Mouse (Mus musculus) T-helper 1 cell (primary cell): ENCODE measurements around the gene Troap.

ENCODE experiments used
- in situ Hi-C: fragments of 300-600 bp; cut with MboI, MseI; formaldehyde crosslinking; loops from one replicate; pipeline ENCODE4 v1.15.1; 2025; ENCODE audit warnings: high pct_unique_total_duplicates

Gene Troap

DNA sequence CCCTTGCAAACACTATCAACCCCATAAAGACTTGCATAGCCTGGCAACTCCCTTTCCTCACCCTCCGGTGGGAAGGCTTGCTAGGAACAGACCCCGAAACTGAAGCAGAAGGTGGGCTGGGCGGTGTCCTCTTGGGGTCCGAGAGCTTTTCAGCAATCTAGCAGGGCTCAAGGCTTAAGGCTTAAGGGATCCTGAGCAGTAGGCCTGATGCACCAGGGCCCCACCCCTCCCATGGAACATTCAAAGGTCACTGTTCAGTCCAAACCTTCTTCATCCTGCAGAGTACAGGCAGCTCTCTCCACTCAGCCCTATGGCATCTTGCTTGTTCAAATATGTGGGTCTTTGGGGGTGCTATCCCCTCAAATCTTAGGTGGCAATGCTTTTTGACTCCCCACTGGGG is 11.6 kb downstream of the Troap start:
- in situ Hi-C loops, result no loop called here

DNA sequence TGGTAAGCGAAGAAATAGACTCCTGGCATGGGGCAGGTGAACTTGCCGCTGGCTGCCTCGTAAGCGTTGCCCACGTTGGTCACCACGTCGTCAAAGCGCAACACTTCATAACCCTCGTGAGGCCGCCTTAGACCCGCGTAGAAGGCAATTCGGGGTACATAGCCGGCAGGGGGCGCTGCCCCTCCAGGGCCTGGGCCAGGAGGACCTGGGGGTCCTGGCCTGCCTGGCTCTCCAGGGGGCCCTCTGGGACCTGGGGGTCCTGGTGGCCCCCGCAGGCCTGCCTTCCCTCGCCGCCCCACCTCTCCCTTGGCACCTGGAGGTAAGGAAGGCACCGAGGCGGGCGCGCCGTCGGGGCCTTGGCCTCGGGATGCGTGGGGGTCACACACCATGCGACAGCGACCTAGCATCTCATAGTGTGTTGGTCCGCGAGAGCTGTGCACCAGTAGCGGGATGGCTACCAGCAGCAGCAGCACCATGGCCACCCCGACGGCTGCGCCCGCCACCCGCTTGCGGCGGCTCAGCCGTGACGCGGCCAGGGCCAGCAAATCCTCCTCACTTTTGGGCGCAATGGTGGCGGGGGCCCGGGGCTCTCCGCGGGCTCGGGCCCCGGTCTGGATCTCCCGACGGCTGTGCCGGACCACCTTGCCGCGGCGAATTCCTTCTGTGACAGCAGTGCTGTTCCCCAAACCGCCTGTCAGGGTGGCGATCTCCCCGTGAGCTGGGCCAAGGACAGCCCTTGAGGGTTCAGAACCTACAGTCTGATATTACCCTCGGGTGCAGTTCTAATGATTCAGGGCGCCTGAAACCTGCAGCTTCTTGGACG is 13.1 kb downstream of the Troap start, which contains the start of gene C1ql4:
Gene C1ql4, minus strand, starts transcription at position 565 of the 823 bp plus-strand sequence.
- in situ Hi-C loops, result no loop called here

DNA sequence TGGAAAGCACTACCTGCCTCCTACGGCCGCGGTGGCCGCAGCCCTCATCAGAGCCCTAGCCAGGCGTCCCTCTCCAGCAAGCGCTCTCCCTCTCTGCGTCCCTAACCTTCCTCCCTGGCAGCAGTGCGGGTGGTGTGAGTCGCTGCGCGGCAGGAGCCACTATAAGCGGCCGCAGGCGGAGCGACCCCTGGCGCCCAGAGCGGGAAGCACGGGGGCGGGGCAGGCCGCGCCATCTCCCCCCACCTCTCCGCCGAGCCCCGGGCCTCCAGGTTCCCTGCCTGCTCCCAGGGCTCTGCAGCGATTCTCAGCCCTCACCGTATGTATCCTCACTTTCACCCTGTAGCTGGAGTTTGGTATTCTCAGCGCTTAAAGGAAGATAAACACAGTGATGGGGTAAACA is 13.9 kb downstream of the Troap start:
- in situ Hi-C loops, result no loop called here

DNA sequence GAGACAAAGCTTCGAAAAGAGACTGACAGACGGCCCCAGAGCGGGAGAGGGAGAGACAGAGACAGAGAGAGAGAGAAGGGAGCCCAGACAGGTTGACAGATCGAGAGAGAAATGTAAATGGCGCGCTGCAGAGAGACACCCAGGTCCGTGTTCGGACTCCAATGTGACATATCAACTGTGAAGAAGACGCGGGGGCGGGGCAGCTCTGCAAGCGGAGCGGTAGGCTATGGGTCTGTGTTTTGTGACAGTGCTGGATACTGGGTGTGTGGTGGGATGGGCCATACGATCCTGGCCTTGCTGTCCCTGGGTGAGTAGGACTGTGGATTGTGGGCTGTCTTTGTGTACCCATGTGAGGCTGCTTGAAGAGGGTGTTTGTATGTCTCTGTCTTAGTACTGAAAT is 14.7 kb downstream of the Troap start:
- in situ Hi-C loops, result no loop called here

DNA sequence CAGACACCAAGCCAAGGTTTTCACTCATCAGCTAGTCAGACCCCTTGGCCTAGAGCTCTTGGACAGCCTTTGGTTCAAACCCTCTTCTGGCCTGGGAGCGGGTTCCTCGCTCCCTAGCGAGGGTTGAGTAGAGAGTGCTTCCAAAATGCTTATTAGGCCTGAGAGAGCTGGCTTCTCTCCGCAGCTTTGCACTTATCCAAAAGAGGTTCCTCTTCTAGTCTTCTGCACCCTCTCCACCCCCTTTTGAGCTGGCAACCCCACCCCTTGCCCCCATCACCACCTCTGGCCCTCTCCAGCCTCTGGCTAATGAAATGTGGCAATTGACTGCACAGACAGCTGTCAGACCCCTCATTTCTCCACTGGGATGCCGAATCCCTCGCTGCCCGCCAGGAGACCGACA is 18.5 kb downstream of the Troap start, which contains the start of gene Dnajc22:
Gene Dnajc22, plus strand, starts transcription at position 301 of the 400 bp plus-strand sequence.
- in situ Hi-C loops, result no loop called here

DNA sequence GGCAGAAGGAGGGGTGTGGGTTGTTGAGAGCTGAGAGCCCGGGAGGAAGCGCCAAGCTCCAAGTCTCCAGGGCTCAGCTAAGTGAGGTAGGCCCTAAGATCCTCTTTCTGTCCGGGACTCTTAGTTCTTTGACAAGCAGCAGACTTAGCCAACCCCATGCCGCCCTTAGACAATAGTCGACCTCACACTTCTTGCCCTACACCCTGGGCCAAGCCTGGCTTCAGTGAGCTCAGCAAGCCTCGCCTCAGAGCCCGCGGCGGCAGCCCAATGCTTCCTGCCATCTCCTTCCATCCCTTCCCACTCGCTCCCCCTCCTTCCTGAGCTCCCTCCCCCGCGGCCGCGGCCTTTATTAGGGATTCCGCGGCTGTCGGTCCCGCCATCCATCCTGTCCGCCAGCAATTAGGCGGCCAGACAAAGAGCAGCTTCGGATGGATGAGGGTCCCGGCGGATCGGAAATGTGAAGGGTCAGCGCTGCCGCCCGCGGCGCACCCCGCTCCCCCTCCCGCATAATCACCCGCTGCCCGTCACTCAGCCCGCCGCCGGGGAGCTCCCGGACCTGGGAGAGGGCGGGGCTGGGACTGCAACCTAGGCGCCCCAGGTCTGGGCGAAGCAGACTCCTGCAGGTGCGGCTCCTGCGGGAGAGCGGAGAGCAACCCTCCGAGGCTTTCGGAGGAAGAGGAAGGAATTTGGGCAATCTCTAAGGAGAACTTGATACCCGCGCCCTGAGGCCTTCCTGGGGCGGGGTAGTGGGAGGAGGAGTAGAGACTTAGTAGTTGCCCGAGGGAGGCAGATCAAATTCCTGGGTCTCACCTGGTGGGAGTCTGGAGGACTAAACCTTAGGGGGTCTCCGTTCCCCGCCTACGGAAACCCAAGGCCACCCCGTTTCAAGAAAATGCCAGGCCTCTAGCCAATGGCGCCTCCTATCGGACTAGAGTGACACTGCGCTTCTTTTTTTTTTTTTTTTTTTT is 19.2 kb downstream of the Troap start:
- in situ Hi-C loops, result no loop called here

DNA sequence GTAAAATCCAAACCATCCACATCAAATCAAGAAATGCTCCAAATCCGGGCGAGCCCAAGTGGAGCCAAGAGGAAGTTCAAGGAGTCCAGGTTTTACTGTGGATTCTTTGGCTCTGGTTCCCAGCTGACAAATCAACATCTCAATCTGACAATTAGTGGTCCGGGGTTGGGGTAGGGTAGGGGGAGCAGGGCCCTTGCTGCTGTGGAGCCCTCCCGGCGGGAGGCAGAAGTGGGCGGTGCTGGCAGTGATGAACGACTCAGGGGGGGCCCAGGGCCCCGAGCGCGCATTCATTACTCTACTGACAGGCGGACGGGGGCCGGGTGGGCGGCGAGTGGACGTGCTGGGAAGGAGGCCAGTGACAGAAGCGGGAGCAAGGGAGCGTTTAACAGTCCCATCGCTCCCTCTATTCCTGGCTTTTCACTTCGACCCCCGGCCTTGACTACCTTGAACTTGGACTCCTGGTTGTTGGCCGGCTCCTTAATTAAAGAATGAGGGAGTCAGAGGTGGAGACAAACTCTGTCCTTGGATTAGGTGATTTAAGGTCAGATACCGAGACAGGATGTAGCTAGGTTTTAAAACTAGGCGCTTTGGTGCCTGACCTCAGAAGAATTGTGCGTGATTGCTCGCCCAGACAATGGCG is 20.4 kb downstream of the Troap start:
- in situ Hi-C loops, result no loop called here

DNA sequence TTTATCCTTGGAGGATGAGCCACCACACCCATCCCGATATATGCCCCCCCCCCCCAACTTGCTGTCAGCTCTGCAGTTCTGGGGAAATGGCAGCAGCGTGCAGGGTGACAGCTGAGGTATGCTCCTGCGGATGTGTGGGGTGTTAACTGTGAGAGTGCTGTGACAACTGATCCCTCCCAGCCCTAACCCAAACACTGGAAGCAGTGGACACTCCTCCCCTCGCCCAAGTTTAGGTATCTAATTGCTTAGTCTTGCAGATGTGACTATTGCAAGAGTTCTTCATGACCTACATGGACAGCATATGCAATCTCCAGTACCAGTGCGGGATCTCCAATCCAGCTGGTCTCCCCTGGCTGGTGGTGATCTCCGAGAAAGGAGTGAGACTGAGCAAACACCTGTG is 21.0 kb downstream of the Troap start:
- in situ Hi-C loops, result no loop called here

DNA sequence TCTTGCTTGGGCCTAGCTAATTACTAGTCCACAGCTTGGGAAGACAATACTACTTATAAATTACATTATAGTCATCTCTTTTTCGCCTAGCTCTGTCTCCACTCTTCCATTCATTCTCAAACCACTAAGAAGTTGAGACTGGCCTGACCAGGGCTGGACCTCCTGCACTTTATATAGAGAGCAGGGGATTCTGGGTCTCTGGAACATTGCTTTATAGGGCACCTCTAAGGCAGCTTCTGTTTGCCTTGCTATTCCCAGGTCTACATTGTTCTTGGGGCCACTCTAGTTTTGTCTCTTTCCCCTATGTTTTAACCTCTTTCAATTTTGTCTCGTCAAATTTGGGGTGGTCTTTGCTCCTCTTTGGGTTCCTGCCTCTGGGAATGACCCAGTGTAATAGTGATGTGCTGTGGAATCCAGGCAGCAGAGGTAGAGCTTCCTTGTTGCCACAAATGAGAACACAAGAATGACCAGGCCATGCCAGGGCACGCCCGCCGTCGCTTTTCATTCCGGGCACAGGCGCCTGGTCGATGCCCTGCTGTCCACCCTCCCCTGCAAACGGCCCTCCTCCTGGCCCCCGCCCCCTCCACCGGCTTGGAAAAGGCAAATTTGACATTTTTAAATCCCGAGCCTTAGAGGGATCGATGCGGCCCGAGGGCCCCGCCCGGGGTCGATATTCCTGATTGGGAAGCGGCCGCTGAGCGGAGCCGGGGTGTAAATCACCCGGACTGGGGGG is 21.9 kb downstream of the Troap start:
- in situ Hi-C loops, result no loop called here

DNA sequence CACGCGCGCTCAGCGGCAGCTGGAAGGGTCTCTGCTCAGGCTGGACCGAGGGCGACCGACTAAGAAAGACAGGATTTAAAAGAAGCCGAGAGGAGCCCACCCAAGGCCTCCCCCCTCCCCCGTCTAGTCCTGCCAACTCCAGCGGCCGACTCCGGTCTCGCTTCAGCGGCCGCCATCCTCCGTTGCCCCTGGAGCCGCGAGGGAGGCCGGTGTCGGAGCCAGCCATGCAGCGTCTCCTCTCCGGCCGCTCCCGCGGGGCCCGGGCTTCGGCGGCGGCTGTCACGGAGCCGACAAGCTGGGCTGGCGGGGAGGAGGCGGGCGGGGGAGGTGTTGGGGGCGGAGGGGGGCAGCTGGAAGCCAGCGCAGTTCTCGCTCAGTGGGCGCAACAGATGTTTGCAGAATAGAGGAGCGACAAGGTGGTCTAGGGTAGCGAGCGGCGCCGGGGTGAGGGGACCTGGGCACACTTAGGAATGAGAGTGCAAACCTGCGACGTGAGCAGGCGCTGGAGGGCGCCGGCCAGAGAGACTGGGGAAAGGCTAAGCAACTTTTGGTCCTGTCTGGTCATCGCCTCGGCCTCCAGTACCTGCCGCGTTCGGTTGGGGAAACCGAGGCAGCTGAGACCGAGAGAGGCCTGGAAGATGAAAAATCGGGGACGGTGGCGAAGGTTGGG is 22.6 kb downstream of the Troap start:
- in situ Hi-C loops, result no loop called here

DNA sequence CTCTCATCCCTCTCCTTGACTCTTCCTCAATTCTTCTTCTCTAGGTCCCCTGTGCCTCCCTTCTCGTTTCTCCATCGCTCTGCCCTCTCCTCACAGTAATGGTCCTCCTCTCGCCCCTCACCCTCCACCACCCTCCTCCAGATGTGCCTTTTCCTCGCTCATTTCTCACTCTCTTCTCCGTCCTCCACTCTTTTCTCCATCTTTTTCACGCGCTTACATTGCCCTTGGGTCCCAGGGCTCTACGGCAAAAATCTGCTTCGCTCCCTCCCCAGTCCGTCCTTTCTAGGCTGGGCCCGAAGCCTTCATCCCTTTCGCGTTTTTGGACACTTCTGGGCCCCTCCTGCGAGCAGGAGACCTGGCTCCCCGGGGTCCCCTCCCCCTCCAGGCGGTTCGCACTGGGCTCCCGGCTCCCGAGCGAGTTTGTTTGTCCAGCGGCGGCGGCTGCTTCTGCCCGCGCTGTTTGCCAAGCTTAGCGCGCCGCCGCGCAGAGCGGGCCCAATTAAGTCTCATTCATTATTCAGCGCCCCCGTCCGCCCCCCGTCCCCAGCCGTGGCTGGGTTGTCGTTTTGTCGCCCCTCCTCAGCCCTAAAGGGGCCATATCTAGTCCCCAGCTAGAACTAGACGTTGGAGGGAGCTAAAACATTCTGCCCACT is 23.6 kb downstream of the Troap start:
- in situ Hi-C loops, result no loop called here

DNA sequence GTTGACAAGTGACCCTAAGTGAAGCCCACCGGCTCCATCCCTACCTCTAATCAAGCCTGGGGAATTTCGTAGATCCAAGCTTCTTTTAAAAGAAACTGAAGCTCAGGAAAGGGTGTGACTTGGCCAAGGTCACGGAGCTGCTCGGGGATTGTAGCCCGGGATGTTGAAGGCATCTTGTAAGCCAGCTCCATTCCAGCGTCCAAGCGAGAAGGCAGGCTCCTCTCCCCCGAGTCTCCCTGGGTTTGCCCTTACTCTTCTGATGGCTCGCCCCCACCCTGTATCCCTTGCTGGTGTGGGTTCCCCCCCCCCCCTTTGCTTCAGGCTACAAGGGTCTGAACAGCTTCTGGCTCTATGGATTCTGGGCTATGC is 24.1 kb downstream of the Troap start:
- in situ Hi-C loops, result no loop called here

DNA sequence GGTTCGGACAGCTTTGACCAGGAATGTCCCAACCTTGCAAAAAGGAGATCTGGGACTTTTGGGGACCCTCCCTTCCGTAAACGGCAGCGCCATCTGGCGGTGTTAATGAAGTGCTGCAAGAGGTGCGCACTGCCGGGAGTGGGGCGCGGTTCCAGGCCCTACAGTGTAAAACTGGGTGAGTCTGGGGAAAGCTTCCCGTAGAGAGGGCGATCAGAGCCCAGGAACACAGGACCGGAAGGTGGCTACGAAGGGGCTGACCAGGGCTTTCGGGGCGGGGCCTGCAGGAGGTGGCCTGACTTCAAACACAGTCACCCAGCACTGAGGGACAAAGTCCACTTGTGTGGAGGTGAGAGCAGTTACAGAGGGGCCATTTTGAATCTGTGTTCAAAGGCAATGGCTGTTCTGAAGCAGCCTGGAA is 24.8 kb downstream of the Troap start:
- in situ Hi-C loops, result no loop called here

DNA sequence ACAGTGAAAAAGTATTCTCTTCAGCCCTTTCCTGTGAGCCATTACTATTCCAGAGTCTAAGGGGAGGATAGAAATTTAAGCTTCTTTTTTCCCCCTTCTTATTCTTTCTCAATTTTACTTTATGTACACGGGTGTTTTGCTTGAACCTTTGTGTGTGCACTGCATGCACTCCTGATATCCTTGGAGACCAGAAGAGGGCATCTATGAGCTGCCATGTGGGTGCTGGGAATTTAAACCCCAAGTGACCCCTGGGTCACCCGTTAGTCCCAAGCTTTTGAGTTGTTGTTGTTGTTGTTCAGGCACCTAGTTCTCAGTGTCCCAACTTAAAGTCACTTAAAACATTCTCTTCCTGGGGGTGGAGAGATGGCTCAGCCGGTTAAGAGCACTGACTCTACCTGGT is 25.6 kb downstream of the Troap start:
- in situ Hi-C loops, result loop anchor here (5.0 kb wide), 1 partner anchor 43 kb away; the partner anchor contains the start of gene Prph

DNA sequence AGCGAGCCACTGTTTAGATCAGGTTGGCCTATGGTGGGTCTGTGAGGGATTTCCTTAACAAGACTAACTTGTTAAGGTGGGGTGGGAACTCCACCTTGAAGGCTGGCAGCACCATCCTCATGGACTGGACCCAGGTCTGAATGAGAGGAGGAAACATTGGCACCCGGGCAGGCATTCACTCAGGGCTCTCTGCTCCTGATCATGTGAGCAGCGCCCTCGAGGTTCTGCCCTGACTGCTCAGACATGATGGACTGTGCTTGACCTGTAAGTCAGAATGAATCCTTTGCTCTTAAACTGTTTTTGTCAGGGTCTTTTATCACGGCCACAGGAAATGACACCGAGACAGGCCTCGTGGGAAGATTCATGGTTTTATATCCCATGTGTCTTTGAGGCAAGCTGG is 30.9 kb downstream of the Troap start:
- in situ Hi-C loops, result no loop called here

DNA sequence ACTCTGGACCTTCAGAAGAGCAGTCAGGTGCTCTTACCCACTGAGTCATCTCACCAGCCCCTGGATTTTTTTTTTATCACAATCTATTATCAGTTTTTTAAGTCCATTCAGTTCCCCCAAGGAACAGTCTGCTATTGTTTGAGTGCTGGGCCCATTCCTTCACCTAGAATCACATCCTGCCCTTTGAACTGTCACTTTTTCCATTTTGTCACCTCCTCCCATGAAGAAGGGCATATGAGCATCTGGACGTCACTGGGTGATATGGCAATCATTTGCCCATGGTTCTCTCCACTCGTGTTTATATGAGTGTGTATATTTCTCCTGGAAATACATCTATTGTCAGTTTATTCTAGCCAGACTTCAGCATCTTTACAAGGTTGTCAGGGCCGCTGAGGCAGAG is 33.5 kb downstream of the Troap start:
- in situ Hi-C loops, result no loop called here

DNA sequence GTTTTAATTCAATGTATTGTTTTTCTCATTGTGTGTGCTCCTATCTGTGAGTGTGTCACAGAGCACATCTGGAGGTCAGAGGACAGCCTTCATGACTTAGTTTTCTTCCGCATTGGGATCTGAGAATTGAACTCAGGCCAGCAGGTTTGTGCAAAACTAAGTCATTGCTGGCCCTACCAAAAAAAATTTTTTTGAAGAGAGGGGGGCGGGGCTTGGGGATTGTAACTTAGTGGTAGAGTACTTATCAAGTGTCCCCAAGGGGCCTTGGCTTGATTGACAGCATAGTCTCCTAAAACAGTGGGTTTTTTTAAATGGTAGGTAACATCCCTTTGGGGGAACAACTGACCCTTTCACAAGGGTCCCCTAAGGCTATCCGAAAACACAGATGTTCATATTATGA is 36.8 kb downstream of the Troap start:
- in situ Hi-C loops, result no loop called here

DNA sequence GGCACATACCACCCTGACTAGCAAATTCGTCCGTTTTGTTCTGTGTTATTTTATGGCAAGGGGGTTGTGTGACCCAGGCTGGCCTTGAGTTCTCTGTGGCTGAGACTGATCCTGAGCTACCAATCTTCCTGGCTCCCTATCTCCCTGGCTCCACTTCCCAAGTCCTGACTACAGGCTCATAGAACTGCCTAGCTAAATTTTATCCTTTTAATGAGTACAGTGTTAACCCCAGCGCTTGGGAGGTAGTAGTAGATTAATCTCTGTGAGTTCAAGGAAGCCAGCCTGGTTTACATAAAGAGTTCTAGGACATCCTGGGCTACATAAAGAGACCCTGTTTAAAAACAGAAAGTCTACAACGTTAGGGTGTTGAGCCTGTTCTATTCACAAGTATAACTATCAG is 37.4 kb downstream of the Troap start:
- in situ Hi-C loops, result no loop called here

DNA sequence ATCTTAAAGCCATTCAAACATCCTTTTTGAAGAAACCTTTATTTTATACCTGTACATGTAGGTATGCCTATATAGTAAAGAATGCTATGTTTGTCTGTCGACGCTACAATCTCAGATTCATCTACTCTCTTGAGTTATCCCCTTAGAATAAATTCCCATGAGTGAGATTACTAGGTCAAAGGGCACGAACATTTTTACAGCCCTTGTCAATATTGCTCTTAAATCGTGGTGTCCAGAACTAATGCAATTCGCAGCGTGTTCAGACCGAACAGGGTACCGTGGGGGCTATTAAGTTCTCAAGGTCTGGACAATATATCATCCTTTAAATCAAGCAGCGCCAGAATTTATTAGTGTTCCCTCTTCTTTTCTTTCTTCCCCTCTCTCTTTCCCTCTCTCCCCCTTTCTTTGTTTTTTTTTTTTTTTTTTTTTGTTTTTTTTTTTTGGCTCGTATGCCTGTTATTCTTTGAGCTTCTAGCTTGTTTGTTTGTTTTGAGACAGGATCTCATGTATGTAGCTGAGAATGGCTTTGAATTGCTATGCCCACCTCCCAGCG is 38.5 kb downstream of the Troap start:
- in situ Hi-C loops, result no loop called here

DNA sequence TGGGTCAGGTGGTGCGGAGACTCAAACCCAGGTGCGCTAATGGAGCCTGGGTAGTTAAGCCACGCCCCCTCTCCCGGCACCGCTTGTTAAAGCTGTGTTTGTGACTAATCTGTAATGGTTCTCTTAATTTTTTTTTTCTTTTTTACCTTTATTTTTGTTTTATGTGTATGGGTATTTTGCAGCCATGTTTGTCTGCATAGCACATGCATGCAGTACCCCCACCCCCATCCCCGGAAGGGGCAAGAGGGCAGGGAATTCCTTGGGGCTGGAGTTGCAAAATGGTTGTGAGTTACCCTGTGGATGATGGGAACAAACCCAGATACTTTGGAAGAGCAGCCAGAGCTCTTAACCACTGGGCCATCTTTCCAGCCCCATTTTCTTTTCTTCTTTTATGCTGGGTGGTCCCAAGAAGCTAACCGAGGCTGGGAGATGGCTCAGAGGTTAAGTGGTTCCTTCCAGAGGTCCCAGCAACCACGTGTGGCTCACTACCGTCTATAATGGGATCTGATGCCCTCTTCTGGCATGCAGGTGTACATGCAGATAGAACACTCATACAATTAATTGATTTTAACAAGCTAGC is 39.1 kb downstream of the Troap start:
- in situ Hi-C loops, result no loop called here
